Mouse (Mus musculus): ENCODE results near the gene Pold4.

Gene Pold4

GRCm38 (mm10) chr19:4203604-4204326 lies 27.9 kb upstream of the Pold4 start:
- peak; percentile 48 for DNase-seq (ENCODE audit: low read depth, low spot score)

GRCm38 (mm10) chr19:4204889-4205288 lies 26.8 kb upstream of the Pold4 start:
- no peak for DNase-seq (ENCODE audit: low read depth, low spot score)

- DNase-seq (ENCODE audit: low read depth, low spot score) = peak; percentile 67
Observed at GRCm38 (mm10) chr19:4206971-4207370, 24.7 kb upstream of the Pold4 start.

- DNase-seq (ENCODE audit: low read depth, low spot score) = no peak
Observed at GRCm38 (mm10) chr19:4208563-4208962, 23.1 kb upstream of the Pold4 start.

GRCm38 (mm10) chr19:4211891-4212588 lies 19.7 kb upstream of the Pold4 start:
- DNase-seq (ENCODE audit: low read depth, low spot score) = no peak

- no peak for DNase-seq (ENCODE audit: low read depth, low spot score)
Observed at GRCm38 (mm10) chr19:4213524-4213974, 18.1 kb upstream of the Pold4 start.

GRCm38 (mm10) chr19:4214071-4214770 lies 17.5 kb upstream of the Pold4 start, which contains the start of the genes Clcf1 and AC109138.7:
Clcf1 (plus strand) TSS chr19:4214238.
AC109138.7 (plus strand) TSS chr19:4214357.
- peak; percentile 71 for DNase-seq (ENCODE audit: low read depth, low spot score)

- peak; percentile 55 for DNase-seq (ENCODE audit: low read depth, low spot score)
Observed at GRCm38 (mm10) chr19:4214771-4215450, 16.8 kb upstream of the Pold4 start.

- peak; percentile 42 for DNase-seq (ENCODE audit: low read depth, low spot score)
Observed at GRCm38 (mm10) chr19:4215451-4215840, 16.3 kb upstream of the Pold4 start.

- DNase-seq (ENCODE audit: low read depth, low spot score) = no peak
Observed at GRCm38 (mm10) chr19:4216041-4216685, 15.5 kb upstream of the Pold4 start.

- DNase-seq (ENCODE audit: low read depth, low spot score) = no peak
Observed at GRCm38 (mm10) chr19:4217140-4217539, 14.6 kb upstream of the Pold4 start.

- DNase-seq (ENCODE audit: low read depth, low spot score) = no peak
Observed at GRCm38 (mm10) chr19:4217855-4218254, 13.8 kb upstream of the Pold4 start.

GRCm38 (mm10) chr19:4218293-4218692 lies 13.4 kb upstream of the Pold4 start:
- peak; percentile 28 for DNase-seq (ENCODE audit: low read depth, low spot score)

- peak; percentile 41 for DNase-seq (ENCODE audit: low read depth, low spot score)
Observed at GRCm38 (mm10) chr19:4218784-4219183, 12.9 kb upstream of the Pold4 start.

- no peak for DNase-seq (ENCODE audit: low read depth, low spot score)
Observed at GRCm38 (mm10) chr19:4219943-4220342, 11.8 kb upstream of the Pold4 start.

- no peak for DNase-seq (ENCODE audit: low read depth, low spot score)
Observed at GRCm38 (mm10) chr19:4220416-4220815, 11.3 kb upstream of the Pold4 start.

GRCm38 (mm10) chr19:4220957-4221743 lies 10.5 kb upstream of the Pold4 start:
- DNase-seq (ENCODE audit: low read depth, low spot score) = no peak

- DNase-seq (ENCODE audit: low read depth, low spot score) = no peak
Observed at GRCm38 (mm10) chr19:4222165-4222564, 9.5 kb upstream of the Pold4 start.

GRCm38 (mm10) chr19:4226779-4227178 lies 4.9 kb upstream of the Pold4 start:
- DNase-seq (ENCODE audit: low read depth, low spot score) = no peak

- DNase-seq (ENCODE audit: low read depth, low spot score) = no peak
Observed at GRCm38 (mm10) chr19:4227446-4227845, 4.3 kb upstream of the Pold4 start.

Data from A20 (cell line).